Mouse (Mus musculus): Measurements from ENCODE around the gene Echs1.

The Echs1 gene

DNA sequence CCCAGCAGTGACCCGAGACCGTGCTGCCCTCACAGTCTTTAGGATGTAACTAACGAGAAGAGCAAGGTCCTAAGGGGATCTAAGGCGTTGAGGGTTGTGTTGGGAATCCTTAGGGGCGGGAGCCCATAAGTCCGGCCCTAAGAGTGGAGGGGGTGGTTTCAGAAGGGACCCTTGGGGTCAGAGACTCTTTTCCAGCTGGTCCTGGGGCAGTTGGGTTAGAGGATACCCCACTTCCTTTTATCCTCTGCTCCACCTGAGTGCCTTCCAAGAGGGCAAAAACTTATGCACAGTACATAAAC lies 54.5 kb downstream of the Echs1 start:
- no peak for DNase-seq (ENCODE audit: extremely low spot score)

DNA sequence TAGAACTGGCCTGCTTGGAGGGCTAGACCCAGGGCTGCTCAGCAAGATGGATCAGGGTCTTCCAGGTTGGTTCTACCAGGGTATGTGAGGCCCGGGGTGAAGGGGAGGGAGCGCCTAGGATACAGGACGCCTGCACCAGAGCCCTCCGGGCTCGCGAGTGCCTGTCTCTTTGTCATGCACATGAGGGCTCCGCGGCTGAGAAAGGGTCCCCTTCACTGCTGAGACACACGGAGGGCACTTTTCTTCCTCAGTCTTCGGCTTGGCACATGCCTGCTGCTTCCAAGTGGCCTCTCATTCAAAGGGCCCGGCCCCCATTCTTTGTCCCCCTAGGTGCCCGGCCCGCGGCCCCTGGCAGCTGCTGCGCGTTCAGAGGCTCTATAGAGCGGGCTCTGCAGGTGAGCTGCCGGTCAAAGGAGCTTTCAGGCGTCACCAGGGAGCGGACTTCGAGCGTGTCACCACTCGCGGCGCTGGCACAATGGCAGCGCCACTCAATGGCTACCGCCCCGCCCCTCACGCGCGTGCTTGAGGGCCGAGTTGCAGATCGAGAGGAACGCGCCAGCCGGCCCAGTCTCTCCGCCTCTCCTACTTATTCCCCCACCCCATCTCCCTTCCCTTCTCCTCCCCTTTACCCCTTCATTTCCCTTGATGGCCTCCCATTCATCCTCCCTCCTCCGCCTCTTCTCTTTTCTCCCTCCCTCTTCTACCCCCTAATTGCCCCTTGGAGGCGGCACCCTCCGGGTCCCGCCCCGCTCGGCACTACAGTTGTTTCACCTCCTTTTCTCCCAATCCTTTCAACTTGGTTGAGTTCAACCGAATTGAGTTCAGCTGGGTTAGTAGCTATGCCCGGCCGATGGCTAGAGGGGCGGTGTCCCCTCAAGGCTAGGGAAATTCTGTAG lies 55.1 kb downstream of the Echs1 start:
- DNase-seq (ENCODE audit: extremely low spot score), result peak; percentile 75

DNA sequence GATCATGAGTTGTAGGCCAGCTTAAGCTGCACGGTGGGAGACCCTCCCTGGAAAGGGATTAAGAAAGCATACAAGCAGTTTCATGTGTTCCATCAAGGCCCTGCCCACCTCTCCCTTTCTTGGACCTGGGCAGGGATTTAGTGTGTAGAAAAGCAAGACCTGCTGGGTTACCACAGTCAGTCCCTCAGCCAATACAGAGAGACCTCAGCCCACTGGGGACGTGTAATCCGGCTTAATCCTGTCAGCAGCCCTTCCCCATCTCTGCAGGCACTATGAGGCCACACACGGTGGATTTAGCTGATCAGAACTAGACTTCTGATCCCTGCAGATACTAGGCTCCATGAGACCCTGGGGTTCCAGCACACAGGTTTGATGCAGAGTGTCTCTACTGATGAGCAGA lies 56.7 kb downstream of the Echs1 start:
- no peak for DNase-seq (ENCODE audit: extremely low spot score)

DNA sequence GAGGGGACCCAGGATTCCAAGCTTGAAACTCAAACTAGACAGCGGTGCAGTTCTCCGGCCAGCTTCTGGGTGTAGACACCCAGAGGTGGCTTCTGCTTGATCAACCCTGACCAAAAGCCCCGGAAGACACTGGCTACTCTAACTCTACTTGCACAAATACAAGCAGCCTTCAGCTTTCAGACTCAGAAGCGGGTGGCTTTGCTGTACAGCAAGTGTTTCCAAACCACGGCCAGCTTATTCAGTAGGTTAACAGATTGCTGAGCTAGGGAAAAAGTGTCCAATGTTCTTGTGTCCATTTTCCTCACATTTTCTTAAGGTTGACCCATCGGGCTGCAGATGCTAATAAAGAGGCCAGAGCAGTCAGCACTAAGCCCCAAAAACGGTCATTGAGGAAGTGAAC lies 57.7 kb downstream of the Echs1 start:
- no peak for DNase-seq (ENCODE audit: extremely low spot score)

DNA sequence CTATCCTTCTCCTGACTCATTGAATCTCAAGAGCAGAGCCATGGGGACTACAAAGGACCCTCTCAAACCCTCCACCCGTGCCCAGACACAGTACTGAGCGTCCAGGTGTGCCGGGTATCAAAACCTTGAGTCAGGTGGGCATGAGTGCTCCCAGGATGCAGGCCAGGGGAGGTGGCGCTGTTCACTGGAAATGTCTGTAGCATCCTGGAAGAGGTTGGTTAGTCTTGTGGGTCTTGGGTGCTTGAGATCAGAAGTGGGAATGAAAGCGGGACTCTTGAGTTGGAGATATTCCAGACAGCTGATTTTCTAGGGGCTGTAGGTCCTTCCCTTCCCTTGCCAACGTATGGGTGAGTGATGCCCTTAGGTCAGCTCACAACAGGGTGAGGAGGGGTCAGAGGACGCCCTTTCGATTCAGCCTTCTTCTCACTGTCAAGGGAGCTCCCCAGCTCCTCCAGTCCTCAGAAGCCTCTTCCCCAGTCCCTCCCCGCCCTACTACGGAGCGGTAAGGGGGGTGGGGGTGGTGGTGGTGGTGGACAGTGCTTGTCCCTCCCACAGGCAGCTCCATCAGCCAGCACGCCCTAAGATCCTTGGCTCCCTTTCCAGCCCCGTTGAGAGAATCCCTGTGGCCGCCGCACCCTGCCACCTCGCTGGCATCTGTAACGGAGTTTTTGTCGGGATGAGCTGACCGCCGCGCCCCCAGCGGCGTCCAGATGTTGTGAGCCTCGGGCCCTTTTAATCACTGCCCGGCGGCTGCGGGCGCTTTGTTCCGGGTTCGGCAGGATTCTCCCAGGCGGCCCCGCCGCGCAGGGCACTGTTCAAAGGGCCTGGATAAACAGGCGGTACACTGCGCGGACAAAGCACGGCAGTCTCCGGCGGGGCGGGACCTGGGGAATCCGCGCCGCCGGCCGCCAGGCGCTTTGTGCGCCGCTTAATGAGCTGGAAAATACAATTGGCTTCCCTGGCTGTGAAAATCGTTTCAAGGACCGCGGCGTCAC lies 58.6 kb downstream of the Echs1 start:
- peak; percentile 84 for DNase-seq (ENCODE audit: extremely low spot score)
